ENCODE assay signal across 8 mouse cellular contexts in the genomic region with DNA sequence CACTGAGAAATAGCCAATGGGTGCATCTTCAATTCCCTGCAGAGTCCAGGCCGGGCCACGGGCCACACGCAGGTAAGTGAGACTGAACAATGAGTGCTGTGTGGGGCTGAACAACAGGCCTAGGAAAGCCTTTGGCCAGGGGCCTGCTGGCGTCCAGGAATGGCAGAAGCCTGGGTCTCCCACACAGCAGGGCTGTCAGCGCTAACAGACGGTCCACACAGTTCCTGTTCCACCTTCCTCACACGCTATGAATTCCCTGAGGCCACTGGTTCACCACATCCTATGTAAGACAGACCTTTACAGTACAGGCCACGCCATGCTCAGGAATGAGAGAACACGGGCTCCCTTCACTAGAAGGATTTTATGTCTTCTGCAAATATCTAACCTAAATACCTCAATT.
DNase-seq lines count a peak whose midpoint lies in the region; ATAC-seq lines count a peak whose summit lies in the region.

No protein-coding gene starts in this region.

- H3K27ac ChIP-seq in heart, embryonic 10.5 days = 0 out of 2 replicates have a peak overlapping the region, but pooled peaks have one; percentile 48
- H3K27ac ChIP-seq in neural tube, embryonic 13.5 days (replicated peaks) = peak overlapping the region; percentile 52

- intact Hi-C loops in left cerebral cortex, postnatal 14 days (cut with DNase I) = no loop called here

- no peaks in the 10 kb centered on the region for H3K9me3 ChIP-seq in heart, embryonic 10.5 days
- H3K9me3 ChIP-seq in neural tube, embryonic 13.5 days = no peaks in the 10 kb centered on the region

- H3K4me3 ChIP-seq in heart, embryonic 10.5 days = no peak overlapping the region
- no peak overlapping the region for H3K4me3 ChIP-seq in neural tube, embryonic 13.5 days

- no peaks in the 10 kb centered on the region for H3K36me3 ChIP-seq in heart, embryonic 10.5 days
- H3K36me3 ChIP-seq in neural tube, embryonic 13.5 days = no peaks in the 10 kb centered on the region

- no peak overlapping the region for H3K4me2 ChIP-seq in neural tube, embryonic 13.5 days

- ATAC-seq in neural tube, embryonic 13.5 days (ENCODE audit: low read depth) = no peak
- peak; percentile 47 to 57 for ATAC-seq in hematopoietic stem cell, adult 5-6 weeks (replicated peaks in 1 of 2; ENCODE audit: insufficient read depth in 1 of 2, low FRiP score in 2 of 2, low TSS enrichment in 1 of 2, low read depth in 1 of 2, poor library complexity in 2 of 2, severe bottlenecking in 2 of 2)

- no peak for DNase-seq in heart, embryonic 10.5 days (ENCODE audit: low spot score)
- DNase-seq in heart, adult 9 months (ENCODE audit: low spot score in 2 of 2) = no peak
- DNase-seq in neural tube, embryonic 10.5 days (ENCODE audit: extremely low spot score, low spot score) = no peak
- DNase-seq in testis, postnatal 10 days (ENCODE audit: low spot score) = peak; percentile 54
- no peak for DNase-seq in left cerebral cortex, postnatal 14 days (ENCODE audit: low spot score in 2 of 2)
- no peak for DNase-seq in retina, postnatal 1 day

- H3K27me3 ChIP-seq in heart, embryonic 10.5 days (ENCODE audit: insufficient read depth, poor library complexity, severe bottlenecking) = no peaks in the 10 kb centered on the region
- no peaks in the 10 kb centered on the region for H3K27me3 ChIP-seq in neural tube, embryonic 13.5 days

- H3K9ac ChIP-seq in neural tube, embryonic 13.5 days = no peak overlapping the region

- H3K4me1 ChIP-seq in heart, embryonic 10.5 days = peaks cover 62% of the 10 kb centered on the region
- peaks cover 15% of the 10 kb centered on the region for H3K4me1 ChIP-seq in neural tube, embryonic 13.5 days (replicated peaks)

- 68% methylated on average over 9 of the region's 9 CpGs for WGBS in heart, embryonic 10.5 days
- WGBS in neural tube, embryonic 13.5 days = 70% methylated on average over 9 of the region's 9 CpGs
